Mouse (Mus musculus) adrenal gland, adult 18-20 months (tissue): ENCODE measurements around the gene Gramd1c. TPM values are rescaled to one million over a fixed set of nuclear protein-coding genes. Genes with fewer than 3 reads are reported as not detected.

Experiments
- DNase-seq, 2 experiments: peaks; one replicate each; pipeline ENCODE4 v3.0.0; 2021 to 2022; ENCODE audit warnings: low spot score in 2 of 2
- long read RNA-seq, 2 experiments: library from polyadenylated mRNA; stranded (forward); transcript quantifications; one replicate each; pipeline ENCODE4 v2.0.0; 2021
- total RNA-seq, 2 experiments: library from RNA; stranded (reverse); gene quantifications; 1 replicate in 1 of 2; 2 replicates in 1 of 2; pipeline ENCODE4 v1.2.3; 2021

Gene Gramd1c
- 1 to 10 TPM; 1.0 to 2.0 TPM for total RNA-seq
- long read RNA-seq, experiment 1, partial matches to known transcripts: 0 of 1 reads
- long read RNA-seq, experiment 1, other reads (novel, unspliced or antisense): 0 of 1 reads
- long read RNA-seq, experiment 2, partial matches to known transcripts: 0 of 2 reads
- long read RNA-seq, experiment 2, other reads (novel, unspliced or antisense): 1 of 2 reads

DNA sequence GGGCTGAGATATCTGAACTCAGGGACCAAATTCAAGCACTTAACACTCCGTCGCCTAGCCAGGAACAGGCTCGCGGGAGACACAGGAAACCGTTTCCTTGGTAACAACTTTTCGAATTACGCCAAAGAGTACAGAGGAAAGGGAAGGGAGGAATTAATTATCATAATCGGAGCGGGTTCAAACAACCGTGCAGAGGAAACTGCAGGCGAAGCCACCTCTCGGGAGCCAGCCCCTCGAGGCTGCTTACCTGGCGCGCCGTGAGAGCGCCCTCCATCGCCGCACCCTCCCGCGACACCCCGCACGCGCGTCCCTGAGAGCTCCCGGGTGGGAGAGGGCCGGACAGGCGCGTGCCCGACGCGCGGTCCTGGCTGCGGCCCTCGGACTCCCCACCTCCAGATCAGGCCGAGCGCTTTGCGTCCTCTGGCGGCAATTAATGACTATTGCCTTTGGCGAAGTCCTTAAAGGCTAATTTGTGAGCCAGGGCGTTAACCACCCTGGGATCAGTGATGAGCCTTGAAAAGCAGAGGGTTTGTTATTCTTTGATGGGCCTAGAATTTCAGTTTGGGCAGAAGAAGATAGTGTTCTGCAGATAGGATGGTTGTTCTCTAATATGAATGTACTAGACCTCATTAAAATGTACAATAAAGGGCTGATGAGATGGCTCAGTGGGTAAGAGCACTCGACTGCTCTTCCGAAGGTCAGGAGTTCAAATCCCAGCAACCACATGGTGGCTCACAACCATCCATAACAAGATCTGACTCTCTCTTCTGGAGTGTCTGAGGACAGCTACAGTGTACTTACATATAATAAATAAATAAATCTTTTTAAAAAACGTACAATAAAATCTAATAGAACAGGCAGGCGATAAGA is at the start of gene Gramd1c:
TSS of gene Gramd1c (minus strand) at position 321 of the 870 bp plus-strand sequence.
- peak; percentile 35 to 46 for DNase-seq

DNA sequence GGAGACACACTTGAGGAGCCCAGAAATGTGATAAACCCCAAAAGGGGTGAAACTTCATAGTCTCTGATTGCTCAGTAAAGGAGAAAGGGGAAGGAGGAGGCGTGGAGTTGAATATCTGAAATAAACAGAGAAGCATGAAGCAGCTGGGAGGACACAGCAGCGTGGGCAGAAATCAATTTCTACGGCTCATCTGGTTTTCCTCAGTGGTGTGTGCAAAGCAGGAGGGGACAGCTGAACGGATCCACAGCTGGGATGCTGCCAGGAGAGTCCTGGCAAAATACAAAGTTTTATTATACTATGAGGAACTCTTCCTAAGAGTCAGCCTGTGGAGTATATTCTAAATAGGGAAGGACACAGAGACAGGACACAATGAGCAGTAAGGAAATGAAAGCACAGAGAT is 45.9 kb upstream of the Gramd1c start:
- DNase-seq: no peak

GRCm38 (mm10) chr16:44105211-44105610 is 42.1 kb upstream of the Gramd1c start:
- no peak for DNase-seq

DNA sequence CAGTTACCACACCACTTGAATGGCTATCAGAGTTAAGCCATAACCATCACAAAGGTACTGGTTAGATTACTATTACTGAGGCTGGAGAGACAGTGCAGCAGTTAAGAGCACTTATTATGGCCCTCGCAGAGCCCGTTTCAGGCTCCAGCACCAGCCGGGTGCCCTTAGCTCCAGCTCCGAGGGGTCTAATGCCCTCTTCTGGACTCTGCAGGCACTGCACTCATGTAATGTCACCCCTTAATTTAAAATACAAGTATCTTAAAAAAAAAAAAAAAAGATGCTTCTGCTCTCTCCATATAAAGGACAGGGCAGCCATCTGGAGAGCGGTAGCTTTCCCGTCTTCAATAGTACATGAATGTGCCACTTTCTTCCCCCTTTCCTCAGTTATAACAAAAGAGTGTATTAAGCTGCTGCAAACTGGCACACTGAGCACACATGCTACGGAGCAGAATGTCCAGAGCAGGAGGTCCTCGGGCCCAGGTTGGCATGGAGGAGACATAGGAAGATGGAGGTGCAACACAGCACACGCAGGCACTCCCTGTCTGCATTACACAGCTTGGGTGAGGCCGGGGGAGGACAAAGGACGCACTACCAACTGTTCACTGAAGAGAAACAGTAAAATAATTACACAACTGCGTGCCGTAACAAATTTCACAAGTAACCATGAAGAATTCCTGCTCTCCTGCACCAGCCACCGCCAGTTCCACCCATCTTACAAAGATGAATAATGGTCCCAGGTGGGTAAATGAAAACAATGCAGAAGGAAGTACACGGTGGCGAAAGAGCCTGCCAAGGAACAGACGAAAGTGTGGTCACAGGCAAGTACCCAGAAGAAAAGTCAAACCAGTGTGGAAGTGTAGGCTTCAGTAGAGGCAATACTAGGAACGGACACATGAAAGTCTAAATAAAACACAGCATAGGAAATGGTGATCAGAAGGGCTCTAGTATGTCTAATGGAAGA is 40.9 kb upstream of the Gramd1c start:
- no peak for DNase-seq

GRCm38 (mm10) chr16:44102925-44103324 is 39.8 kb upstream of the Gramd1c start:
- DNase-seq: no peak

GRCm38 (mm10) chr16:44101181-44101710 is 38.1 kb upstream of the Gramd1c start:
- DNase-seq: no peak

DNA sequence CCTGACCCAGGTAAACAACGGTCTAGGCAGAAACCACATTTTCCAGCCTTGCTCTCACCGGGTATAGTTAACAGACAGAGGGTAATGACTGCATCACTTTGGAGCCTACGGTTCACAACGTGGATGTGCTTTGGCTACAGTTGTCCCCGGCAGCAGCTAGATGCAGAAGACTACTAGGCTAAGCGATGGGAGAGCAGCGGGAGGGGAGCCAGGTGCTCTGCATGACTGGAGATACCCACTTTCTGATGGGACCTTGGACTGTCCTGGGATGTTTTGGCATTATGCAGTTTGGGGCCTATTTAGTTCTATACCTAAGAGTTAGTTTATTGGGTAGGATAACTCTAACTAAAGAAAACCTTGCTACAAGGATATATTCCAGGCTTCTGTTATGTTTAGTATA is 36.2 kb upstream of the Gramd1c start:
- no peak for DNase-seq

GRCm38 (mm10) chr16:44087650-44088049 is 24.5 kb upstream of the Gramd1c start:
- DNase-seq: no peak

- no peak for DNase-seq
Measured at GRCm38 (mm10) chr16:44061341-44061740, 1.8 kb downstream of the Gramd1c start.

GRCm38 (mm10) chr16:44060604-44061286 is 2.4 kb downstream of the Gramd1c start:
- no peak for DNase-seq

GRCm38 (mm10) chr16:44058745-44059144 is 4.4 kb downstream of the Gramd1c start:
- DNase-seq: peak; percentile 54 to 56

- no peak for DNase-seq
Measured at GRCm38 (mm10) chr16:44055766-44056165, 7.4 kb downstream of the Gramd1c start.

DNA sequence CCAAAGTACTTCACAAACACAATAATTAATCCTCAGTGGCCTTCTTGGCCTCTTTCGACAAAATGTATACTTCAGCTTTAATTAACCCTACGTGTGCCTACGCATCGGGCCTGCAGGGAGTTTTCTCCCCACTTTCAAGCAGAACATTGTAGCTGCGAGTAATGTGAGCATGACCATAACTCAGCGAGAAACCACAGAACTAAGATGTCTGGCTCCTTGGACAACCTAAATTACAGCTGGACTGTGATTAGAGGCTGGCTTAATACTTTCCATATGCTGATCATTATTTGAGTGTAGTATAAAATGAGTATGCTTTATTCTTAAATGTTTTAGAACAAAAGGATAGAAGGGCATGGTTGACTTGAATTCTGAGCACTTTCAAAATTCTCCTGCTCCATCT is 9.9 kb downstream of the Gramd1c start:
- no peak for DNase-seq

DNA sequence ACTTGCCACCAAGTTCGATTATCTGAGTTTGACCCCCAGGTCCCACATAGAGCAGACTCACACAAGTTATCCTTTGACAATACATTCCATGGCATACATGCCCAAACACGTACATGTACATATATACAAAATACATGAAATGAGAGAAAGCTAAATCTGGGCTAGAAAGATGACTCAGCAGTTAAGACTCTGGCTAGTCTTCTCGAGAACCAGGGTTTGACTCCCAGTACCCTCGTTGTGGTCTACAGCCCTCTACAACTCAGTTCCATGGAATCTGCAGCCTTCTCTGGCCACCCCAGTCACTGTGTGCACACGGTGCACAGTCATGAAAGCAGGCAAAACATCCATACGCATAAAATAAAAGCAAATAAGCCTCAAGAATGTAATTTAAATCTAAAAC is 10.8 kb downstream of the Gramd1c start:
- DNase-seq: no peak

GRCm38 (mm10) chr16:44050139-44050538 is 13.0 kb downstream of the Gramd1c start:
- DNase-seq: no peak

GRCm38 (mm10) chr16:44039112-44039511 is 24.0 kb downstream of the Gramd1c start:
- DNase-seq: no peak

GRCm38 (mm10) chr16:44035221-44035620 is 27.9 kb downstream of the Gramd1c start:
- no peak for DNase-seq

- no peak for DNase-seq
Measured at GRCm38 (mm10) chr16:44033365-44033764, 29.8 kb downstream of the Gramd1c start.

DNA sequence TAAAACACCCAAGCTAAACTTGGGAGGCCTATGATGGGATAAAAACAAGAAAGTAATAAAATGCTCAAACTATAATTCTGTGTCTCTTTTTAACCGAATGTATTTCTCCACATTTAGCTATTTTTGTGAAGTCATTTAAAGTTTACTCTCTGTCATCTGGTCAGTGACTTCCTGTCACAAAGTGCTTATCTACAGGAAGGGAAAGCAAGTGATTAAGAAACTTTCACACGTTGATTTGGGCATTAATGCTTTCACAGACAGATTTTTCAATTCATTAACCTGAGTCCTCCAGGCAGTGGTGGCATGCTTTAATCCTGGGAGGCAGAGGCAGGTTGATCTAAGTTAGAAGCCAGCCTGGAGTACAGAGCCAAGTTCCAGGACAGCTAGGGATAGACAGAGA is 33.9 kb downstream of the Gramd1c start:
- DNase-seq: no peak

GRCm38 (mm10) chr16:44026822-44027221 is 36.3 kb downstream of the Gramd1c start:
- DNase-seq: no peak

GRCm38 (mm10) chr16:44026210-44026609 is 36.9 kb downstream of the Gramd1c start:
- DNase-seq: no peak
